In genomic region chr15:78803499-78803900, GRCm38 (mm10) we compare ENCODE assay signal across 8 mouse cellular contexts. TPM values are rescaled to one million over a fixed set of nuclear protein-coding genes. Genes with fewer than 3 reads are reported as not detected.
DNase-seq lines count a peak whose midpoint lies in the region; ATAC-seq and TF ChIP-seq lines count a peak whose summit lies in the region.

No protein-coding gene starts in this region.

- peak overlapping the region; percentile 85 for H3K4me3 ChIP-seq in heart, adult 2 months
- H3K4me3 ChIP-seq in kidney, adult 2 months (ENCODE audit: insufficient read depth, low read depth, low read length), result no peak overlapping the region

- no peak overlapping the region for H3K9ac ChIP-seq in heart, adult 2 months (ENCODE audit: low read depth, low read length)

- no peak for ATAC-seq in frontal cortex, adult (ENCODE audit: low TSS enrichment)

- peak; percentile 20; the same call in 1 of the 2 replicates for TF ChIP-seq POLR2A in heart, adult 2 months (IDR thresholded peaks at IDR 0.05; ENCODE audit: insufficient read depth, low read depth, low read length)
- TF ChIP-seq POLR2A in kidney, adult 2 months (IDR thresholded peaks at IDR 0.05; ENCODE audit: low read depth, low read length), result no peak

- no peaks in the 10 kb centered on the region for H3K79me2 ChIP-seq in heart, adult 2 months (replicated peaks; ENCODE audit: control insufficient read depth, insufficient read depth, low read length)

- intact Hi-C loops in heart, adult 2 months (cut with DNase I), result loop anchor here (2.0 kb wide), 1 partner anchor 17 kb away; no protein-coding TSS in a partner anchor
- intact Hi-C loops in left cerebral cortex, postnatal 25 days (cut with DNase I), result no loop called here

- TF ChIP-seq CTCF in heart, adult 2 months (IDR thresholded peaks at IDR 0.05), result no peak
- no peak for TF ChIP-seq CTCF in kidney, adult 2 months (conservative IDR thresholded peaks at IDR 0.05; ENCODE audit: insufficient read depth, insufficient read length, low read depth, low read length)

- DNase-seq in ovary, adult 18-20 months (ENCODE audit: low spot score), result peak; percentile 61
- DNase-seq in ovary, postnatal 14 days (ENCODE audit: low spot score), result no peak
- DNase-seq in heart, adult 2 months, result peak; percentile 70 to 82
- DNase-seq in kidney, adult 2 months, result peak; percentile 89
- peak; percentile 87 for DNase-seq in lung, postnatal 25 days (ENCODE audit: low spot score)
- no peak for DNase-seq in urinary bladder, postnatal 25 days (ENCODE audit: low spot score)
- DNase-seq in left cerebral cortex, postnatal 25 days (ENCODE audit: low spot score in 2 of 2), result no peak

- WGBS in heart, adult 2 months, result 7% methylated on average over 8 of the region's 8 CpGs
- 7% methylated on average over 8 of the region's 8 CpGs for WGBS in kidney, adult 2 months

- peaks cover 2% of the 10 kb centered on the region for H3K36me3 ChIP-seq in heart, adult 2 months (ENCODE audit: control insufficient read depth, insufficient read depth, low read length)
- H3K36me3 ChIP-seq in kidney, adult 2 months (ENCODE audit: control insufficient read depth, insufficient read depth, low read length), result no peaks in the 10 kb centered on the region

- TF ChIP-seq EP300 in heart, adult 2 months (IDR thresholded peaks at IDR 0.05; ENCODE audit: insufficient read depth, low read depth, low read length), result 0 out of 2 replicates have a peak, but pooled peaks have one; percentile 21

- H3K27ac ChIP-seq in heart, adult 2 months, result peak overlapping the region; percentile 96
- peak overlapping the region; percentile 86 for H3K27ac ChIP-seq in kidney, adult 2 months (ENCODE audit: insufficient read depth, low read depth, low read length)

- H3K27me3 ChIP-seq in heart, adult 2 months (ENCODE audit: control insufficient read depth, insufficient read depth, low read length), result no peaks in the 10 kb centered on the region
- no peaks in the 10 kb centered on the region for H3K27me3 ChIP-seq in kidney, adult 2 months (replicated peaks; ENCODE audit: control insufficient read depth, insufficient read depth, low read length)

- H3K4me1 ChIP-seq in heart, adult 2 months (ENCODE audit: control insufficient read depth, insufficient read depth, low read length), result peaks cover 13% of the 10 kb centered on the region
- peaks cover 39% of the 10 kb centered on the region for H3K4me1 ChIP-seq in kidney, adult 2 months (ENCODE audit: control insufficient read depth, insufficient read depth, low read length)

RNA-seq across cellular contexts. Expression of gene Card10, which starts 0.7 kb away (rescaled TPM):
- total RNA-seq in heart, adult 2 months (2021), result 10 to 100 TPM; 15.0 to 17.0 TPM
- 22.3 and 28.5 TPM in 2 replicates for polyA plus RNA-seq in heart, adult 2 months (2012; rRNA removed)
- polyA plus RNA-seq in kidney, adult 2 months (2012; rRNA removed), result 80.4 and 93.7 TPM in 2 replicates
- 1 to 10 TPM; 3.9 to 4.2 TPM for total RNA-seq in left cerebral cortex, postnatal 25 days (2021)

RNA-seq across cellular contexts. Expression of gene Mfng, which starts 30.2 kb away (rescaled TPM):
- total RNA-seq in heart, adult 2 months (2021), result 10 to 100 TPM; 11.1 to 11.6 TPM
- polyA plus RNA-seq in heart, adult 2 months (2012; rRNA removed), result 15.0 and 19.1 TPM in 2 replicates
- 15.7 and 16.6 TPM in 2 replicates for polyA plus RNA-seq in kidney, adult 2 months (2012; rRNA removed)
- 1 to 10 TPM; 6.0 to 6.1 TPM for total RNA-seq in left cerebral cortex, postnatal 25 days (2021)

RNA-seq across cellular contexts. Expression of gene Cdc42ep1, which starts 38.9 kb away (rescaled TPM):
- 10 to 100 TPM; 30.8 to 37.1 TPM for total RNA-seq in heart, adult 2 months (2021)
- polyA plus RNA-seq in heart, adult 2 months (2012; rRNA removed), result 62.3 and 71.8 TPM in 2 replicates
- polyA plus RNA-seq in kidney, adult 2 months (2012; rRNA removed), result 59.2 and 66.7 TPM in 2 replicates
- 10 to 100 TPM; 11.9 to 13.2 TPM for total RNA-seq in left cerebral cortex, postnatal 25 days (2021)

RNA-seq across cellular contexts. Expression of gene Lgals2, which starts 51.8 kb away (rescaled TPM):
- total RNA-seq in heart, adult 2 months (2021), result not detected
- 0.59 and 1.5 TPM in 2 replicates for polyA plus RNA-seq in heart, adult 2 months (2012; rRNA removed)
- polyA plus RNA-seq in kidney, adult 2 months (2012; rRNA removed), result 0.24 and 0.25 TPM in 2 replicates
- total RNA-seq in left cerebral cortex, postnatal 25 days (2021), result not detected

Comparison
In these comparisons a context has a peak if more than half of its experiments do, and no peak if none do; other contexts are left out.
1. DNase-seq: peak in ovary, adult 18-20 months (single experiment), heart, adult 2 months (2 of 2), kidney, adult 2 months (single experiment) and lung, postnatal 25 days (single experiment); none in ovary, postnatal 14 days (single experiment), urinary bladder, postnatal 25 days (single experiment) and left cerebral cortex, postnatal 25 days (0 of 2).